8 mouse cellular contexts compared by ENCODE assay signal in the genomic region with DNA sequence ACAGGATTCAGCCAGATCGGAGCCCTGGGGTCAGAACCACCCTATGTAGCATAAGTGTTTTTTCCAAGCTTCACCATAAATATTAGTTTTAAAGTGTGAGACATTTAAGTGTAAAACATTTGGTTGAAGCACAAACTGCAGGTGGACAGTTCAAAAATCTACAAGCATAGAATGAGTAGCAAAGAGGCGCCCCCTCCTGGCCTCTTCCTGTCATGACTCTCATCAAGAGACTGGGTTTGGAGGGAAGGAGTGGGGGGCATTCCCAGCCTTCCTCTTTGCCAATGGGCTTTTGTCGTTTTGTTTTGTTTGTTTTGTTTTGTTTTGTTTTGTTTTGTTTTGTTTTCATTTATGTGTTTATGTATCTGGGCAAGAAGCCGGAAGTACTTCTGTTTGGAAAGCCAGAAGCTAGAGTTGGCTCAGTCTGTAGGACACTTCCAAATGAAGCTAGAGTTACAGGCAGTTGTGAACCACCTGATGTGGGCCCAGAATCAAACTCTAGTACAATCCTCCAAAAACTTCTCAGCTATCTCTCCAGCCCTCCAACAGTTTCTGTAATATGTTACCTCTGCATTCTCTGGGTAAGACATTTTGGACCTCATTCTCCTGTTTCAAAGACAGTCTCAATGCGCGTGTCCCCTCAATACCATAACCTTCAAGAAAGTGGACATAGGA. TPM values are rescaled to one million over a fixed set of nuclear protein-coding genes. Genes with fewer than 3 reads are reported as not detected.
DNase-seq lines count a peak whose midpoint lies in the region; ATAC-seq and TF ChIP-seq lines count a peak whose summit lies in the region.

No protein-coding gene starts in this region.

- peak; percentile 29 for DNase-seq in cerebellum, adult 11 months
- no peak for DNase-seq in cerebellum, adult 11-12 months
- DNase-seq in urinary bladder, postnatal 25 days (ENCODE audit: low spot score), result peak; percentile 51
- no peak for DNase-seq in urinary bladder, postnatal 10 days (ENCODE audit: low spot score)
- peak; percentile 48 for DNase-seq in embryo, embryonic 9.5 days (ENCODE audit: extremely low spot score)
- DNase-seq in lung, adult 18-20 months, result peak; percentile 53

- no peaks in the 10 kb centered on the region for H3K4me1 ChIP-seq in small intestine, adult 2 months (ENCODE audit: control insufficient read depth, insufficient read depth, insufficient read length, low read length)

- no peak overlapping the region for H3K27ac ChIP-seq in small intestine, adult 2 months (ENCODE audit: insufficient read depth, low read depth, low read length)

- TF ChIP-seq CTCF in small intestine, adult 2 months (IDR thresholded peaks at IDR 0.05; ENCODE audit: extremely low read depth, insufficient read length, insufficient replicate concordance, low read depth, low read length), result peak; percentile 50; the same call in 1 of the 2 replicates

- H3K27me3 ChIP-seq in small intestine, adult 2 months (ENCODE audit: control insufficient read depth, insufficient read depth, low read length), result no peaks in the 10 kb centered on the region

- WGBS in small intestine, adult 2 months, result 54% methylated on average over 6 of the region's 6 CpGs

- H3K4me3 ChIP-seq in small intestine, adult 2 months (ENCODE audit: low read depth, low read length), result no peak overlapping the region

- ATAC-seq in inflammation-experienced regulatory T-cells, adult 6 months, result peak; percentile 67

- TF ChIP-seq POLR2A in small intestine, adult 2 months (IDR thresholded peaks at IDR 0.05; ENCODE audit: low read depth, low read length), result no peak

- peaks cover 6% of the 10 kb centered on the region; the same call in 1 of the 2 replicates for H3K36me3 ChIP-seq in small intestine, adult 2 months (ENCODE audit: control insufficient read depth, insufficient read depth, low read length)

RNA-seq across cellular contexts. Expression of gene Cdk5rap1, which starts 1.3 kb away (rescaled TPM):
- 10 to 100 TPM; 14.7 to 89.3 (median 50.7) TPM for polyA plus RNA-seq in inflammation-experienced regulatory T-cells, adult 6 months (2017; shearing (Covaris generic))
- 3.2 and 5.4 TPM in 2 replicates for polyA plus RNA-seq in small intestine, adult 2 months (2012; rRNA removed)

RNA-seq across cellular contexts. Expression of gene Snta1, which starts 33.8 kb away (rescaled TPM):
- not detected for polyA plus RNA-seq in inflammation-experienced regulatory T-cells, adult 6 months (2017; shearing (Covaris generic))
- polyA plus RNA-seq in small intestine, adult 2 months (2012; rRNA removed), result 12.0 and 27.5 TPM in 2 replicates

Comparison
In these comparisons a context has a peak if more than half of its experiments do, and no peak if none do; other contexts are left out.
1. DNase-seq: peak in cerebellum, adult 11 months (single experiment), urinary bladder, postnatal 25 days (single experiment), embryo, embryonic 9.5 days (single experiment) and lung, adult 18-20 months (2 of 2); none in cerebellum, adult 11-12 months (single experiment) and urinary bladder, postnatal 10 days (single experiment).
2. RNA of gene Snta1, which starts 33.8 kb away (polyA plus RNA-seq): 12.0 to 27.5 TPM in small intestine, adult 2 months; not detected in inflammation-experienced regulatory T-cells, adult 6 months; every median in the first group is over 10 times any median in the second.